Mouse (Mus musculus) left cerebral cortex, postnatal 36 days (tissue): ENCODE measurements around the gene Ddx31. TPM values are rescaled to one million over a fixed set of nuclear protein-coding genes. Genes with fewer than 3 reads are reported as not detected.

Experiments used
- DNase-seq, 2 experiments: peaks; one replicate each; pipeline ENCODE4 v3.0.0; 2021 to 2022; ENCODE audit warnings: low spot score in 2 of 2, mixed read lengths in 1 of 2
- intact Hi-C: fragments of 180-260 bp; cut with DNase I; formaldehyde crosslinking; loops from one replicate; pipeline ENCODE4 v1.15.1; 2025
- total RNA-seq, 2 experiments: library from RNA; stranded (reverse); gene quantifications; 2 replicates each; pipeline ENCODE4 v1.2.3; 2021

Gene Ddx31
- total RNA-seq, 2 experiments from 2014 or later = 6.2 to 8.7 TPM

DNA sequence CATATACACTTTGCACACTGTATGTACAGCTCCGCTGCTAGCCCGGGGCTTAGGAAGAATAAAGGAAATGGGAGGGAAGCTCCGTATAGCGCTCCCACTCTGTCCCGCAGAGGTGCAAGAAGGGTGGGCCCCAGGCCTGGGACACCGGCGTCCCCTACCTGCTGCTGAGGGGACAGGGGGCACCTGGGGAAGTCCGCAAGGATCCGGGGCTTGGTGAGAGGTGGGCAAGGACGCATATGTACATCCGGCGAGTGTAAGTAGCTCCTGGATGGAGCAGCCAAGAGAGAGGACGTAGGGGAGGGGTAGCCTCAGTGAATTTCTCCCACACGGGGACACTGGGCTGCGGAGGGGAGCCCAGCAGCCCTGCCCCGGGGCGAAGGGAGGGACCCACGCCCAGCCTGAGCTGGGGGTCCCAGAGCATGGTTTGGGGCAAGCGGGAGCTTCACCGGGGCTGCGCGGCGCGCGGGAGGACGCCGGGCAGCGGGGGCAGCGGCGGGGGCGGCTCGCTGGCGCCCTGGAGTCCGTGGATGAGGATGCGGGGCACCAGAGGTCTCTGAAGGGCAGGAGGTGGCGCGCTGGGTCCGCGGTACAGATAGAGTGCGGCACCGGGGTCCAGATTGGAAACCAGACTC is 69.1 kb downstream of the Ddx31 start:
- DNase-seq = no peak
- intact Hi-C loops = no loop called here

DNA sequence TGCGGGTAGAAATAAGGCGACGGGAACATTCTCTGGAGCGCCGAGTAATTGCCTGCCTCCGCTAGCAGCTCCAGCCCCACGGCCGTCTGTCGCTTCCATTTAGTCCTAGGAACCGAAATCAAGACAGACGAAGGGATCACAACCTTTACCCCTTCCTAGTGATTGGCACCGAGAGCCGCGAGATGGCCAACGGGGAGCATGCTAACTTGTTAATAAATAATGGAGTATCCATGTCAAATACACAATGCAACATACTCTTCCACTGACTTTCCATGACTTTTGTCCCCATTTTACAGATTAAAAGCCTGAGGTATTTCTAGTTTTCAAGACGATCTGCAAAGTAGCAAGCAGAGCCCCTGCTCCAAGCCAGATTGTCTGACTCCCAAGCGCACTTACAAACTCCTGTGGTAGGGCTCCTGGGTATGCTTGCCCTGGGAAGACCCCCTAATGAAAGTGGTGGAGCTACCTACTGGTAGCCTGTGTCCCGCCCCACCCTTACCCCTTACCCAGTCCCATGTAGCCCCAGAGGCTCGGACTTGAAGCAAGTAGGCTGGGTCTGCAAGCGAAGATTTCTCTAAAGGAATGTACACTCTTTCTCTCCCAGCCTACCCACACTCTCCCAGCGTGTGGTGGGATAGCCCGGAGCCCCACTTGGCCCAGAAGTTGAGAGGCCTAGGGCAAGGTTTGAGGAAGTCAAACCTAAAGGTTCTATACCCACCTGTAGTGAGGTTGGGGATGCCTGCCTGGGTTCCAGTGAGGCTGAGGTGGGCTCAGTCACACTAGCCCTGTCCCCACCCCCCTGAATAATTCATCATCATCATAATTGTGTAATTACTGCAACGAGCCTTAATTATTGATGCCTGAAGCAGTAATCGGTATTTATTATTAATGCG is 69.9 kb downstream of the Ddx31 start:
- no peak for DNase-seq
- intact Hi-C loops = loop anchor here (5.0 kb wide), 1 partner anchor 68 kb away; the partner anchor contains the start of genes Ddx31 and Gtf3c4

DNA sequence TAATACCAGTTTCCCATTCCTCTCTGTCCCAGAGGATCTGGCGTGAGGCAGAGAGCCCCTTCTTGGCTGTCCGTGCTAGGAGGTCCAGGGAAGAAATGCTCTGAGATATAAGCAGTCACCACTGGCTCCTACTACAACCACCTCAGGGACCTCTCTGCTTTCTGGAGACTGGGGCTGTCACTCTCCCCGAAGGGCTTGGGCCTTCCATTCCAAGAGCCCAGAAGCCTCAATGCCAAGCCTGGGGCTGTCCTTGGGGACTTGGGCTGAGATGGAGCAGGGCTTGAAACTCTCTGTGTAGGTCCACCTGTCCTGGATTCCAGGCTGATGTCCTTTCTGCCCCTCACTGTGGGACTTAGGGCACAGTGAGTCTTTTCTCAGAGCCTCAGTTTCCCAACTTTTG is 70.7 kb downstream of the Ddx31 start:
- no peak for DNase-seq
- intact Hi-C loops = loop anchor here (5.0 kb wide), 1 partner anchor 69 kb away; the partner anchor contains the start of genes Ddx31 and Gtf3c4

DNA sequence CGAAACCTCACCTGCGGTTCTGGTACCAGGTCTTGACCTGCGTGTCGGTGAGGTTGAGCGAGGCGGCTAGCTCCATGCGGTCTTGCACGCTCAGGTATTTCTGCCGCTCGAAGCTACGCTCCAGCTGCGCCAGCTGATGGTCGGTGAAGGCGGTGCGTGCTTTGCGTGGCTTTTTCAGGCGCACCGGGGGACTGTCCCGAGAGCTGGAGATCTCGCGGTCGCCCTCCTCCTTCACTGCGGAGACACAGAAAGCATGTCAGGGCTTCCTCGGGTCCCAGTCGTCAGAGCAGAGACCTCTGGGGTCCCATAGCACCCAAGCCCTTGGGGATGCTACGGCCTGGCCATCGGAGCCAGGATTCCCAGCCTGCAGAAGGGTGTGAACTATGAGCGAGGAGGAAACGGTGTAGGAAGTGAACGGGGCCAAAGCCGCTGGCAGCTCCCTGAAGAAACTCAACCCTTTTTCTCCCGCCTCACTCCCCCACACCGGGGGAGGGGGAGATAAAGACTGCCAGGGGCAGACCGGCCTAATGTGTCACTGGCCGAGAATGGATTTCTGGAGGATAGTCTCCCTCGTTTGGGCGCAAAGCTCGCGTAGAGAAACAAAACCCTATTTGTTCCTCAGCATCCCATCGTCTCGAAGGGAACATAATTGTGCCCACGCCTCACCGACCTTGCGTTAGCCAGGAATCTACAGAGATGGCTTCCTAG is 71.3 kb downstream of the Ddx31 start:
- DNase-seq = no peak
- intact Hi-C loops = loop anchor here (5.0 kb wide), 1 partner anchor 69 kb away; the partner anchor contains the start of genes Ddx31 and Gtf3c4

DNA sequence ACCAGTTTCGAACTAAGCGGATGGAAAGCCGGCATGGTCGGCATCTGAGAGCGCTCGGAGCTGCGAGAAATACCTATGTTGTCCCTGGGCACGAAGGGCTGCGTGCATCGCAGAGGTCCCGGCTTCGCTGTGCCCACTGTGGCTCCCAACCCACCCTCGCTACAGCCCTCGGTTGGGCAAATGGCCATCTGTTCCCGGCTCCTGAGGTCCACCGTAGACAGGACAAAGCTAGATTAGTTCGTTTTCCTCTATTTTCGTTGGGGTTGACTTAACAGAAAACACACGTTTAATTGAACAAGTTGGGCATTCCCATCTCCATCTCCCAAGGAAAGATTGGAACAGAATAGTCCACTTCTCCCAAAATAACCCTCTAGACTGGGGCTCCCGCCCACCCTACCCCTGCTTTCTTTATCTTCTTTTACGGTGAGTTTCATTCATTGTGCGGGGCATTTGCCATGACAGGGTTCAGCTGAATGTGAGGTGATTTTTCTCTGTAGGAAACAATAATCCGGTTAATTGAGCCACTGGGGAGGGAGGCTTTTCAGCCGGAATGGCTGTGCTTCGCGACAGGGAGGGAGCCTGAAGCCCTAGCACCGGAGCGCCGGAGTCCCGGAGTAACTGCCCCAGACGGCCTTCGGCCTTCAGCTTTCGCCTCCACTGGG is 72.0 kb downstream of the Ddx31 start:
- intact Hi-C loops = loop anchor here (5.0 kb wide), 1 partner anchor 70 kb away; the partner anchor contains the start of genes Ddx31 and Gtf3c4
- DNase-seq = no peak

DNA sequence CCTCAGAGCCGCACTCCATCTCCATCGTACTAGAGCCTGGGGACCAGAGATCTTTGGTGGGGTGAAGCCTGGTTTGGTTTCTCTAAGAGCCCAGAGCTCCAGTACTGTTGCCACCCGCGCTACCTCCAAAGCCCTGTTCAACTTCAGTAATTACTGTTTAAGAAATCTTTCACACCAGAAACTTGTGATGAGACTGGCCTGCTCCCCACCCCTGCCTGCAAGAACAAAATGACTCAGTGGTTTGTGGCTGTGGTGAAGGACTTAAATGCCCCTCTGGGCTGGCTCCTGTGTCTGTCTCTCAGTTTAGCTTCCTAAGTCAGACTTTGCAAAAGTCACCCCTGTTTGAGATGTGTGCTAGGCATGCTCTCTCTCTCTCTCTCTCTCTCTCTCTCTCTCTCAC is 72.8 kb downstream of the Ddx31 start:
- intact Hi-C loops = loop anchor here (5.0 kb wide), 1 partner anchor 71 kb away; the partner anchor contains the start of genes Ddx31 and Gtf3c4
- no peak for DNase-seq

DNA sequence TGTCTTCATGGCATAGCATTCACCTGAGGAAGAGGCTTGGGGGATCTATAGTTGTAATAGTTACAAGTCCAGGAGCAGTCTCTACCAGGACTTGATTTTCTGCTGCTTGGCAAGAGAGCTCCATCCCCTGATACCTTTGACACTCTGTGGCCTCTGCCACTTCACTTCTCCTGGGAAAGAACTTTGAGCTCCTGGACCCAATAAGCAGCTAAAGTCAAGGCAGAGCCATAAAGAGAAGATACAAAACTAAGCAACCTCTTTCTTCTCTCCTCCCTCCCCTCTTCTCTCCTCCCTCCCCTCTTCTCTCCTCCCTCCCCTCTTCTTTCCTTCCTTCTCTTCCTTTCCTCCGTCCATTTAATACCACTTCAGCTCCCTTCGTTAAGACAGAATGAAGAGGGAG is 73.9 kb downstream of the Ddx31 start:
- DNase-seq = no peak
- intact Hi-C loops = loop anchor here (5.0 kb wide), 1 partner anchor 72 kb away; the partner anchor contains the start of genes Ddx31 and Gtf3c4

DNA sequence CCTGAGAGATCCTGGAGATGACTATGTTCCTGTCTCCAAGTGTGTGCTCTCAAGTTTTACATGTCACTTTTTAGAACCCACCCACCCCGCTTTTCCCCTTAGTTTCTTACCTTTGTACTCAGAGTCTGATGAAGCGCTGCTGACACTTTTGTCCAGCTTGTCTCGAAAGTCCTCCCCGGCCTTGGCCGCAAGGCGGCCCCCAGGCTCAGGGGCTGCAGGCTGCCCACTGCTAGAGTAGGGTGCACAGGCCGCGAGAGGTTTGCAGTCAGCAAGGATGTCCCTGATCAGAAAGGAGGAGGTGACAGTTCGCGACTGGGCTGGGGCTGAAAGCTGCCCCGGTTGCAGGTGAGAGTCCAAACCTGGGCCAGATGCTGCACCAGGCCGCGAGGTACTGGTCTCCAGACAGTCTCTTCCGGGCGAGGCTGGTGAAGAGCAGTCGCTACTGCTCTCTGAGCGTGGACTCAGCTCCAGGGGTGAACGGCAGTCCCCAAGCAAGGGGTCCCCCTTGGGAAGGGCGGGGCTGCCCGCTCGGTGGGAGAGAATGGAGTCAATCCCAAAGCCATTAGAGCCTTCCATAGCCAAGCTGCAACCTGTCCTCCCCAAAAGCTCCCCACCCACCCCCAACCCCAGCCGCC is 75.0 kb downstream of the Ddx31 start:
- intact Hi-C loops = no loop called here
- no peak for DNase-seq

DNA sequence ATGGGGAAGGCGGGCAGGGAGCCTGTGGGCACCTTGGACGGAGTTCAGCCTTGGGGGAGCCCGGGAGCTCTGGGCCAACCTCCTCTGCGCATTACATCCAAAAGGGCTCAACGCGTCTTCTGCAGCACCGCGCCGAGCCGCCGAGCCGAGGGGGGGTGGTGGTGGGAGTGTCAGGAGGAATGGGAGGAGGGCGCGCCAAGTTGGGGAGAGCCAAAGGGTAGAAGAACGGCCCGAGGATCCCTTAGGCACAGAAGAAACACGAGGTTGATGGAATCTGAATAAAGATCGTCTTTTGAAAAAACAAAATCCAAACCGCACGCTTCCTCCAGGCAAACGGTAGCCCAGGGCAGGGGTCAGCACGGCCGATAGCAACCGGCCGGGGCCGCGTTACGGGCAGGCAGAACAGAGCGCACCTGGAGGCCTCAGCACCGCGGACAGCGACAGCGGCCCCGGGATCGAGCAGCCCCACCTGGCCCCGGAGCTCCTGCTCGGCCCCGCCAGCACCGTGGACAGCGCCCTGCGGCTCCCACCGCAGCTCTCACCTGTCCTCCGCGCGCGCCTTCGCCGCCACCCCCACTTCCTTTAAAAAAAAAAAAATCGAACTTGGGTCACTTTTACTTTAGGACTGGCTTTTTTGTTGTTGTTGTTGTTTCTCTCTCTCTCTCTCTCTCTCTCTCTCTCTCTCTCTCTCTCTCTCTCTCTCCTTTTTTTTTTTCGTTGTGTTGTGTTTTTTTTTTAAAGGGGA is 75.7 kb downstream of the Ddx31 start:
- intact Hi-C loops = no loop called here
- DNase-seq = no peak

DNA sequence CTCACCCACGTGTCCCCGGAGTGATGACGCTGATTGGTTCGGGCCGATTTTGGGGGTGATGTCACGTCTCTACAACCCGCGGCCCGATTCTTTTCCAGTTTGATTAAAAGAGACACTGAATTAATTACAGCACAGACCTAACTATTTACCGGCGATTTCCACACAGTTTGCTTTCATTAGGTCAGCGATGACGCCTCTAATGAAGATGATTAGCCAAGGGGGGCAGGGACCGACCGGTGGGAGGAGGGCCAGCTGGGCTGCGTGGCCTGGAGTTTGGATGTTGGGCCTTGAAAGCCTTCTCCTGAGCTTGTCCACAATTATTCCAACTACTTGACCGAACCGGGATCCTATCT is 76.3 kb downstream of the Ddx31 start, which contains the start of gene Barhl1:
Barhl1 (minus strand) TSS at position 156 of the 353 bp plus-strand sequence.
- DNase-seq = no peak
- intact Hi-C loops = no loop called here

DNA sequence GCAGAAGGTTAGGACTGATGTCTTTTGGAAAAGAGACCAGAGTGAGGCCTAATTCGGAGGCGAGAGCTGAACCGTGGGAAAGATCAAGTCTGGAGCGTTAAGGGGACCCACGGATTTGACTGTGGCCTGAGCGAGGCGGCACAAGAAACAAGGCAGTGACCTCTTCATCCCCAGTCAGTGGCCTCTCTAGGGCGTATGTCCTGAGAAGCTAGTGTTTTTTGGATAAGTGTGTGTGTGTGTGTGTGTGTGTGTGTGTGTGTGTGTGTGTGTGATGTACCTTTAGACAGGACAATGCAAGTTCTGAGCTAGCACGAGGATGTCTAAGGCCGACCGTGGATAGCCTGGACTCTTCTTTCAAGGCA is 76.9 kb downstream of the Ddx31 start:
- intact Hi-C loops = no loop called here
- DNase-seq = no peak

DNA sequence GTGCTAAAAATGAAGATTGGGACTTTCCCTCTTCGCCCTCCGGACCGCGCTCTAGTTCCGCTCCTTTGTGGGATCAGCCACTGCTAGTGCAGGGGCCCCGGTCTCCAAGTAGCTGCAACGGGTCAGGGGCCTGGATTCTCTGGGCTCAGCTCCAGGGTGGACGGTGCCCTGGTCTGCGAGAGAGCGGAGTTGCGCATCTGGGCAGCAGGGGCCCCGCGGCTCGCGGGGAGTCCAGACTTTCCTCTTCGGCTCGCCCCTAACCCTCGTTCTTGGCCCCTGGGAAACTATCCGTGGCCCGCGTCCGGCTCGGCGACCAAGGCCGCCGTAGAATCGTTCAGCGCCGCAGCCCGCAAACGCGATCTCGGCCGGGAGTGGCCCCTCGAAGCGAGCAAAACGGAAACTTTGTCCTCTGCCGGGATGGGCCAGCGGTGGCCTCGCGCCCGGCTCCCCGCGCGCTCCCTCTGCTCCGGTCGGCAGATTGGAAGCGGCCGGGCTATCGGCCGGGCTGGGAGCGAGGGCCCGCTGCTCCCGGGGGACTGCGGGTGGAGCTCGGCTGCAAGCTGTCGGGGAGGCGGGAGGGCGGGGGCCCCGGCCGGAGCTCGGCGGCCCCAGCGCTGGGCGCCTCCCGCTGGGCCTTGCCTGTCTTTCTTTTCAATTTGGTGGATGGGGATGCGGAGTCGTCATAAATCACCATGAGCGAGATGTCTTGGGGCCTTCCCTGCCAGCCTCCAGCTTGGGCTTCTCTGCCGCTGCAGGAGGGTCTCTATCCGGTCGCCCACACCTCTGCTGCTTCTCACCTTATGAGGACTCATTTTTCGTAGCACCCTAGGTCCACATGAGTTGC is 77.5 kb downstream of the Ddx31 start:
- intact Hi-C loops = no loop called here

DNA sequence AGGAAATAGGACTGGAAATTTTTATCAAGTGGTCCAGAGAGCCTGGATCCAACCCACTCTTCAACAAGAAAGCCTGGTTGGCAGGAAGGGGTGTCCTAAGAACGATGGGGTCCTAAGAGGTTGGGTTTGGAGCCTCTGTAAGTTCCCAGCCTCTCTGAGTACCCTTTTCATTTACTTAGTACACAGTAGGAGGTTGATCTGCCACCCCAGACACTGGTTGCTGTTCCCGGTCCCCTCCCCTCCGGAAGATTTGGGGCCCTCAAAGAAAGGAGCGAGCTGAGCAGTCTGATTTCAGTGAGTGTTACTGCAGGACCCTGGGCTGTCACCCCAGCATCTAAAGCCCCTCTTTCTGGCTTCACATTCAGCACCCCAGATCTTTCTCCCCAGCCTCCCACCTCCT is 78.8 kb downstream of the Ddx31 start:
- intact Hi-C loops = no loop called here

More for the DNA sequence above, 77.5 kb downstream of the Ddx31 start:
- peak in 1 of 2 experiments; percentile 10 for DNase-seq

DNA sequence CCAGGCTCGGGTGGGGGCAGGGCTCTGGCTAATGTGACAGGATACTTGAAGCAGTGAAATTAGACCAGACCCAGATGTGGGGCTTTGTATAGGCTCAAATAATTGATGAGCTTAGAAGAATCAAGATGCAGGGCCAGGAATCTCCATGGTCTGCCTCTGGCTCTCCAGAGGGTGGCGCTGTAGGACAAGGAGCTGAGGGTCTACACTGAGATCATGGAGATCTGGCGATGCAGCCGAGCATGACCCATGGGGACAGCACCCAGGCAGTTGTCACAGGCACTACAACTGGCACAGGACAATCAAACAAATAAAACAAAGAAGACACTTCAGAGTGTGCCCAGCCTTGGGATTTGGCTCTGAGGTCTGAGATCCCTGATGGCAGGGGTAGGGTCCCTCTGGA is 83.7 kb downstream of the Ddx31 start:
- DNase-seq = peak; percentile 64 to 65
- intact Hi-C loops = loop anchor here (1.0 kb wide), 2 partner anchors 52 to 129 kb away; no protein-coding TSS in a partner anchor

More for the DNA sequence above, 78.8 kb downstream of the Ddx31 start:
- DNase-seq = no peak

DNA sequence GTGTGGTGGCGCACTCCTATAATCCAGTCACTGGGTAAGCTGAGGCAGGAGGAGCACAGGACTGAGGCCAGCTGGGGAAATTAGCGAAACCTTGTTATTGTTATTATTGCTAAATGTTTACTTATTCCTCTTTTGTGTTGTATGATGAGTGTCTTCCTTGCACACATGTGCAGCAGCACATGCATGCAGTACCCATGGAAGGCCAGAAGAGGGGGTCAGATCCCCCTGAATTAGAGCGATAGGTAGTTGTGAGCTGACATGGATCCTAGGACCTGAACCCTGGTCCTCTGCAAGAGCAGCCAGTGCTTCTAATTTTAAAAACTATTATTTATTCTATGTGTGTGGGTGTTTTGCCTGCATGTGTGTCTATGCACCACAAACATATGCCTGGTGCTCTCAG is 90.4 kb downstream of the Ddx31 start:
- intact Hi-C loops = no loop called here

DNA sequence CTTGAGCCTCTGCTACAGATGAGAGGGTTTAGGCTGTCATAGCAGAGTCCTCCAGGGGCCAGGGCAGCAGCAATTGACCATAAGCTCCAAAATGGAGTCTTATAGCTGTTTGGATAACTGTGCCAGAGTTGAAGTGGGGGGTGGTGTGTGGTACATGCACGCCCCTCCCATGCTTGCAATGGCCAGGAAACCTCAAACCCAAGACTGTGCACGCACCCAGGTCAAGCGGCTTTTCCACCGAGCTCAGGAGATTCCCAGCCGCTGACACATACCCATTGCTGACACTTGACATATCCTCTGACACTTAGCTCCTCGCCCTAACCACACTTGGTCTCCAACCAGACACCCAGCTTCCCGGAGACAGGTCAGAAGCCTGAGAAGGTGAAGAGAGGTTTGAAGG is 98.8 kb downstream of the Ddx31 start:
- intact Hi-C loops = no loop called here
- no peak for DNase-seq

More for the DNA sequence above, 90.4 kb downstream of the Ddx31 start:
- no peak for DNase-seq
